Mouse (Mus musculus): Measurements from ENCODE around the gene Lgr6. TPM values are rescaled to one million over a fixed set of nuclear protein-coding genes. Genes with fewer than 3 reads are reported as not detected.
A peak's percentile ranks its signal among the peaks of the same experiment; 100 is the strongest.
"Not testable (repeated sequence)": the region's sequence is repeated elsewhere in the genome, so short reads cannot be mapped to it uniquely, and the experiment has no call there.

Lgr6 gene
- total RNA-seq, 4 experiments from 2014 or later: 1.4 to 2.2 (median 1.9) TPM

DNA sequence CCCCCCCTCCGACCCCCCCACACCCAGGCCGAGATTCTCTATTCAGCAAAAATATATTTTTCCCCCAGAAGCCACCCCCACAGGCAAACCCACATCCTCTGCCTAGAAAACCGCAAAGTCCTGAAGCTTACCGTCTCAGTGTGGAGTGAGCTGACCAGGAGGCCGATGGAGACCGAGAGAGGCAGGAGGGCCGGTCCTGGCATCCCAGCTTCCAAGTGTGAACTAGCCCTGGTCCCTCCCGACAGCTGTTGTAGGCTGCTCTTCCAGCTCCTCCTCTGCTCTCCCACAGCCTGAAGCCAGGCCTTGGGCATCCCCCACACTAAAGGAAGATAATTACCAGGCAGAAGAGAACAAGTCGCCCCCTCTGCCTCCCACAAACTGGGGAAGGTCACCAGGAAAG, 23.9 kb upstream of the Lgr6 start:
- DNase-seq (ENCODE audit: low spot score in 2 of 2): no peak

DNA sequence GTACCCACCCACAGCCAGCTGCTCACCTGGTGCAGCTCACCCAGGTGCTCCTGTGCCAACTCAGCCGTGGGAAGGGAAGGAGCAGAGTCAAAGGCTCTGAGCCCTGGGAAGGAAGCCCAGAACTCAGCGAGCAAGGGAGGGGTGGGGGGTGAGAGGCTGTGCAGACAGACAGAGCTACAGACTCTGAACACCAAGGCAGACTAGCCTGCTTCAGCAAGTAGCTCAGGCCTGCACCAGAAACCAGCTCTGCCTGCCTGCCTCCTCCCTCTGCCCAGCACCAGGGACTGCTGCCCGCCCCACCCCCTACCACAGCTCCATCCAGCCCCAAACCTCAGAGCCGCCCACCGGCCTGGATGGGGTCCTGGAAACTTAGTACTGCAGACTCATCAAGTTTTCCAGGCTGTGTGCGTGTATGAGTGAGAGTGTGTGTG, 22.9 kb upstream of the Lgr6 start:
- DNase-seq (ENCODE audit: low spot score in 2 of 2): no peak

DNA sequence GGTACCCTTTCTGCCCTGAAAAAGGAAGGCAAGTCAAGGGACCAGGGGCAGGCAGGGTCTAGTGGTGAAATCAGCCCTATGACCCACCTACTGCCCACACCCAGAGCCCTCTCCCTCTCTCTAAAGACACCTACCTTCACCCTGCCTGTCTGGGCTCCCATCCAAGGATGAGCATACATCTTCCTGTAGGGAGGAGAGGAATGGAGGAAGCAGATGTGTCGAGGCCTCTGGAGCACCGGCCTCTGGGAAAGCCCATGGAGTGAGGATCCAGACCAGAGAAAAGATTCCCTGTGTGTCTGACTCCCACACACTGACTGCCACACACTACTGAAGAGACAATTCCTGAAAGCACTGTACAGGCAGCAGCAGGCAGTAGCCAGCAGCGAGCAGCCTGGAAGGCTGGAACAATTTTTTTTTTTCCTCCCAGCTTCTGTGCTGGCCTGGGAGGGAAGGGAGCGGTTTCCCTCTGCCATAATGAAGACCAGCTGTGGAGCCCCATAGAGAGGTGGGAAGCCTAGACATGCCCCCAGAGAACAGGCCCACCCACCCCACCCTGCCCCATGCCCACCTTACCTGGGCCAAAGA, 21.5 kb upstream of the Lgr6 start:
- no peak for DNase-seq (ENCODE audit: low spot score in 2 of 2)

DNA sequence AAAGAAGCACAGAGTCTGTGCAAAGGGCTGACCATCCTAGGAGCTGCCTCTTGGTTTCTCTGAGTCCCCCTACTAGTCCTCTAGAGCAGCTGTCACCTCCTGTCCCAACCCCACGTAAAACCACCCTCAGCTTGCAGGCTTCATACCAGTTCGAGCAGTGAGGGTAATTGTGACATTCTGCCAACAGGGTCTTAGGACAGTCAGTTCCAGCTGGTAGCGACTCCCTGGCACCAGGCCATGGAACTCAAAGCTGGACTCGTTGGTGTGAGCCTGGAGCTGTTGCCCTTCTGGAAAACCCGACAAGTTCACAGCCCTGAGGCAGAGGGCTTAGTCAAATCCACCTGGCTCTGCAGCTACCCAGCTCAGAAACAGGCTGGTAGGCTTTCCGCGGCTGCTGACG, 20.9 kb upstream of the Lgr6 start:
- no peak for DNase-seq (ENCODE audit: low spot score in 2 of 2)

DNA sequence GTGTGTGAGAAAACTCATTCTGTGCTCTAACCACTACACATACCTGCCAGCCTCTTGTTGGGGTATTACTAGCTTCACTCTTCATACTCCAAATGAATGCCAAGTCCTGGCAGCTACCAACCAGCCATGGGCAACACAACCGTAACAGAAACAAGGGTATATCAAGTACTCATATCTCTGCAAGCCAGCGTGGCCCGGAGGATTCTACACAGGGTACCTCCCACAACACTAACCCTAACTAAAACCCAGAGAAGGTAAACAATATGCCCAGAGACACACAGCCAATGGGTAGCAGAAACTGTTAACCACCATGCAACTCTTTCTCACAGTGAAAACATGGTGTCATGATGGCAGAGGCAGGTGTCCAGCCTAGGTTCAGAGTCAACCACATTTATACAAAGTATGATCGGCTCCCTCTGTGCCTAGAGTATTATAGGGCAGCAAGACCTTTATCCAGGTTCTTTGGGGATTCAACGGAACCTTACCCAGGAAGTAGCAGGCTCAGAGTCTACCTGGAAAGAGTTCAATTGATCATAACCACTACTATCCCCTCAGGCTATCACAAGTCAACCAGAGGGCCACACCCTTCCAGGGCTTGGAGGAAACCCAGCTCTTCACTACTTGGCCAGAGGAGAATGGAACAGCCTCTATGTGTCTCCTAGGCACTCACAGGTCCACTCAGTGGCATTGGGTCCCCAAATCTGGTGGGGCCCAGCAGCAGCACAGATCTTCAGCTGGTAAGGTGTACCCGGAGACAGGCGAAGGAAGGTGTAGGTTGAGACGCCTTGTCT, 19.7 kb upstream of the Lgr6 start:
- DNase-seq (ENCODE audit: low spot score in 2 of 2): no peak

DNA sequence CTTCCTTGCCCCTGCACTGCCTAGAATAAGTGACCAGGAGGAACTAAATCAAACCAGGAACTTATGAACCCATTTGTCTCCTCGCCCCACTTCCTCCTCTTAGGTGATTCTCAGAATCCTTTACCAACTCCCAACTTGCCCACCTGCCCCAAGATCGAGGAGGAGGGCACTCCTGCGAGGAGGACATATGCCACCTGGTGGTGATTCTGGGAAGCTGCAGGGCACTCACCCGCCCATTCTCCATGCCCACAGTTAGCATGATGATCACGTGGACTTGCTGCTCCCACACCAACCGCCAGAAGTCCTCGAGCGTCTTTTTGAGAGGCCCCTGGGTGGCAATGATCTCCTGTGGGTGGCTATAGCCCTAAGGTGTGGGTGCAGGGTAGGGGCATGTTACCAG, 7.6 kb upstream of the Lgr6 start:
- DNase-seq (ENCODE audit: low spot score in 2 of 2): no peak

DNA sequence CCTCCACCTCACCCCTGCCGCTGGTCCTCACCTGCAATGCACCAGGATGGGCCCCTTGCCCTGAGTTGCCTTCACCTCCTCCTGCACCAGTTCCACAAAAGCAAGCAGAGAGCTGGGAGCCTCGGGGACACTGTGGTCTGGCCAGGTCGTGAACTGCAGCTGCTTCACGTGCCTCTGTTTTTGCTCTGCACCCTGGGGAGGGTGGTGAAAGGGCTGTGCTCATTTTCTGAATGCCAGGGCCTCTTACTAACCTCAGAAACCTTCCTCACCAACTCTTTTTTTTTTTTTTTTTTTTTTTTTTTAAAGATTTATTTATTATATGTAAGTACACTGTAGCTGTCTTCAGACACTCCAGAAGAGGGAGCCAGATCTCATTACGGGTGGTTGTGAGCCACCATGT, 6.2 kb upstream of the Lgr6 start:
- not testable (repeated sequence) for DNase-seq (ENCODE audit: low spot score in 2 of 2)

DNA sequence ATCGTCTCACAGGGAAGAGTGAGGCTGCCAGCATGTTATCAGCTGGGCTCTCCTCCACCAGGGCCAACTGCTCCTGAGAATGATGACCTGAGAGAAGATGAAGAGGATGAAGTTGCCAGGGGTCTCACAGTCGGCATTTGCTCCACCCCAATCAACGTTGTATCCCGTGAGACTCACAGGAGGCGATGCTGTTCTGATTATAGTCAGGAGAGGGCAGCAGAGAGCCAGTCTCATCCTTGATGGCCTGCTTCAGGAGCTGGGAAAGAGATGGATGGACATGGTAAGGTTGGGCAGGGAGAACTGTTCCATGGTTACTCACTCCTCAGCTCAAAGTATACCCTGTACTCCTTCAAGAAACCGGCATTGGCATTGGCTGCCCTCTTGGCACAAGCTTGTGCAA, 5.0 kb upstream of the Lgr6 start:
- DNase-seq (ENCODE audit: low spot score in 2 of 2): peak in 1 of 2 experiments; percentile 80

DNA sequence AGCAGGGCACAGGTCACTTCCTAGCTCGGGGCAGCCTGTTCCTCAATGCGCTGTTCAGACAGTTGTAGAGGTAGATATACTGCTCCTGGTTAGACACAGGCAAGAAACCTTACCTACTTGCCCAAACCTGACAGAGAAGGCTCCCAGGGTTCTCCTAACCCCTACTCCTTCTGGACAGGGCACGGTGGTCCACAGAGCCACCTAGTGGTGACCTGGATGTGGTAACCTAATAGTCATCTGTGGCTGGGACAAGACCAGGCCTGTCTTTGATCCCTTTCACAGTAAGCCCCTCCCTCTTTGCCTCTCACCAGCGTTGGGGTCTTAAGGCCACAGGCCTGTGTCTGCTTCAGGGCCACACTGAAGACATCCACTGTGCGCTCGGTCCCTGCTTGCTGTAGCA, 3.5 kb upstream of the Lgr6 start:
- DNase-seq (ENCODE audit: low spot score in 2 of 2): no peak

DNA sequence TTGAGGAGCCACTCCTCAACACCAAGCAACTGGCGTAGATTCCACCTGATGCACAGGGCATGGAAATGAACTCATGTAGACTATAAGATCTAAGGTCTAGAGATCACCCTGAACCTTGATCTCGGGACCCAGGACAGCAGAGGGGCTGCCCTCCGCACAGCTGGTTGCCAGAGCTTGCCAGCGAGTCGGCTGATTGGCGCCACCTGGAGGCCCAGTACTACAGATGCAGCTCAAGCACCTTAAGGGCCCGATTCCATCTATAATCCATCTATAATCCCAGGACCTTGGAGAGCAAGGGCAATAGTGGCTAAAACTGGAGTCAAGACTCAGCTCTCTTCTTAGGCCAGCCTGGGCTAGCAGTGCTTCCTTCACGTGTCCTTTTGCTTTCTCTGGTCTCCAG, 875 bp upstream of the Lgr6 start:
- DNase-seq (ENCODE audit: low spot score in 2 of 2): peak in 1 of 2 experiments; percentile 55

DNA sequence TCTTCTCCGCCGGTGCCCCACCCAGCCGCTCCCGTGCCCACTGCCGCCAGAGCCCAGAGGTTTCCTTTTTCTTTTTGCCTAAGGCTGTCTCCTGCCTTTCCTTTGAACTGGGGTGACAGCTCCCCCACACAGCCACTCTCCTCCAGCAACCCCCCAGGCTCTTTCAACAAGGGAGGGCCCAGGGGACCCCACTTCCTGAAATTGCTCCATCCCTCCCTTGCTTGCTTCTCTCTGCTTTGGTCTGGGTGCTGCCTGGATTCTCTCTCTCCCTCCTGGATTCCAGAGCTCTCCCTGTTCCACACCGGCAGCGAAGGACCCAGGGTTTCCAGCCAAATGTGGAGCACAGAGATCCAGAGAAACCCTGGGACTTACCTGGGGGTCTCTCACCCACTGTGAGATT, 4.7 kb downstream of the Lgr6 start:
- DNase-seq (ENCODE audit: low spot score in 2 of 2): no peak

DNA sequence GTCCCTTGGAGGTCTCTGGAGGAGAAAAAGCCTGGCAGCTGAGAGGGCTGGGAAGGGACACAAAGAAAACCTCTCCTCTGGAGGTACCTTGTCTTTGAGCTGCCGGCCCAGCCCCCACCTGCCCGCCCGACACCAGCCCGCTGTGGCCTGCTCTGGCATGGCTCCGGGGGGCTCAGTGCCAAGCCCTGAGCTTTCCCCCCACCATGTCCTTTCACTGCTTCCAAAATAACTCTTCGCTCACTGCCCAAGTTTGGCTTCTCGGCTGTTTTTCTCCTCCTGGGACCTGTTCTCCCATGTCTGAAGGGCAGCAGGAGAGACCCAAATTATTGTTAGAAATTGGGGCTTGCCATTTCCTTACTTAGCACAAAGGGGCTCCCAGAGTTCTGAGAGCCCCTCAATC, 6.6 kb downstream of the Lgr6 start:
- DNase-seq (ENCODE audit: low spot score in 2 of 2): no peak

DNA sequence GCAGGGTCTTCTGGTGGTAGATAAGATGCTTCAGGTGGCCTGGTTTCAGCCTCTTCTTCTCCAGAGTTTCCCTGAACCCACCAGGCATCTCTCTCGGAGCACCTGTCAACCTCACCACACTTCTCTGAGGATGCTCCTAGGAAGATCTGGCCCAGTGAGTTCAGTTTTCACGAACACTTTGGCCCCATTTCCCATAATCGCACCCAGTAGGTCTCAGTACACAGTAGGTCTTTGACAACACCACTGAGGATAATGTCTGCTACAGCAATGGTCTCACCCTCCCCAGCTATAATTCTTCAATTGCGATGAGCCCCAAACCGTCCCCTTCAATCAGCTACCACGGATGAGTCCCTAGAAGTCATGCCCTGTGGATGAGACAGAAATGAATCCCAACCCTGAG, 7.6 kb downstream of the Lgr6 start:
- DNase-seq (ENCODE audit: low spot score in 2 of 2): no peak

DNA sequence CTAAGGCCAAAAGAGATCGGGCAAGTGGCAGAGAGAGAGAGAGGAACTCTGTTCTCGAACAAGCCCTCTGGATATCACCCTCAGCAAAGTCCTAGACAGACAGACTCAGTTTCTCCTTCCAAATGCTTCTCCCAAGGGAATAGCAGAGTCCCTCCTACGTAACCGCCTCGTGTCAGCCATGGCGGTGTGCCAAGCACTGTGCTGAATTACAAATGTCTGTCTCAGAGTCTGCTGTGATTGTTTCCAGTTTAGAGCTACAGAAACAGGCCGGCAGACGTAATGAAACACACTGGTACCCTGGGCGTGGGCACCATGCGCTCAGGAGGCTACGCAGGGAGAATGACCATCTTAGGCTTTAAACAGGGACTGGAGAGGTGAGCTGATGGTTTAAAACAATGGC, 8.8 kb downstream of the Lgr6 start:
- peak; percentile 63 to 76 for DNase-seq (ENCODE audit: low spot score in 2 of 2)

DNA sequence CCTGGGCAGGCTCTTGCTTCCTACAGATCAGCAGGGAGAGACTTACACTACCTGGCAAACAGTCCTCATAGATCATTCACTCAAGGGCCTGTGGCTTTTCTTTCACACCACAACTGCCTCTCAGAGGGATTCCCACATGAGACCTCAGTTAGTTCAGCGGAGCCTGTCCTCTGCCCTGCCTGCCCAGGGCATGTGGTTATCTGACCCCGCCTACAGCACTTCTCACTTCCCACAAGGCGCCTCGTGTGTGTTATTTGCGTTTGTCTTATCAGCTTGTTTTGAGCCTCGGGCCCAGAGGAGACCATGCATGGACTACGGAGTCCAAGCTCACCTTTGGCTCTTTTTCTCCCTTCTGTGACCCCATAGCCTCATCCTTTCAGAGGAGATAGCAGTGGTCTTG, 9.9 kb downstream of the Lgr6 start:
- DNase-seq (ENCODE audit: low spot score in 2 of 2): no peak

DNA sequence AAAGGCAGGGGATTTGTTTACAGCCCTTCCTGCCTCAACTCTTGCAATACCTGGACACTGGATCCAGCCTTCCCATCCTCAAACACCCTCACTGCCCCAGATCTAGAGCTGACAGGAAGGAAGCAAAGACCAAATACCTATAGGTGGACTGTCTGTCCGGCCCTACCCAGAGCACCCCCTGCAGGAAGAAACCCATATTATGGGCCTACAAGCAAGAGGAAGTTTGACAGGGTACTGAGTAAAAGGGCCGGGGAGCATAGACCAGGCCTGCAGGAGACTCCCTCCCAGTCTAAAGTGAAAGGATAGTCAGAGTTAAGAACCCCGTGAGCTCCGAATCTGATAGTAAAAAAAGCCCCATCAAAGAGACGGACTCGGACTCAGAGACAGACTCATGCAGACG, 10.4 kb downstream of the Lgr6 start:
- no peak for DNase-seq (ENCODE audit: low spot score in 2 of 2)

DNA sequence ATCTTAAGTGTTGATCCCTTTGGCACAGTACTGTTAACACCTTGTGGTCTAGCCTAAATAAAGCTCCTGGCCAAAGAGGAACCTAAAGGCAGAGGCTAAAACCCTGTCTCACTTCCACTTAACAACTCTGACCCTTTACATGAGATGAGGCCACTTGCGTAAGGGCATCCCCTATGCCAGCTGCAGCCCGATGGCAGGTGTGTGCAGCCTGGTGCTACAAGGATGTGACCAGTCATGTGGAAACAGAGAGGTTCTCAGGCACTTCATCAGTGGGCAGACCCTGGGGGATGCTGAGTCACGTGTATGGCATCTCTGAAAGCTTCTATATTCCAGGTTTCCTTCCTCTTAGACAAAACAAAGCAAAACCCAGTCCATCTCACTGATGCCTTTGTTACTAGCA, 14.2 kb downstream of the Lgr6 start:
- DNase-seq (ENCODE audit: low spot score in 2 of 2): no peak

DNA sequence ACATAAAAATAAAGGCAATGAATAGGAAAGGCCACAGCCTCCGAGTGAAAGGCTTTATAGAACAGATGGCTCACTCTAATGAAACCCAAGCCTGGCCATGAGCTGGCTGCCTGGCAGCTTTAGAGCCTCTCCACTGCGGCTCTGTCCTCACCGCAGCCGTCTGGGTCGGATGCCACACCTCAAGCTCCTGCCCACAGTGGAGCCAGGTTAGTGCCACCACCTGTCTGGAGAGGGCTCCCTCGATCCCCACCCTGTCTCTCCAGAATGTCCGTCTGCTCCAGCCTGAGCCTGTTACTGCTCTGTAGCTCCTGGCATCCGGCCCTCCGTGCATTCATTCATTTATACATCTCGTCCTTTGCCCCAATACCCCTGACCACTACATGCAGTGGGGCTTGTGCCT, 15.4 kb downstream of the Lgr6 start:
- no peak for DNase-seq (ENCODE audit: low spot score in 2 of 2)

DNA sequence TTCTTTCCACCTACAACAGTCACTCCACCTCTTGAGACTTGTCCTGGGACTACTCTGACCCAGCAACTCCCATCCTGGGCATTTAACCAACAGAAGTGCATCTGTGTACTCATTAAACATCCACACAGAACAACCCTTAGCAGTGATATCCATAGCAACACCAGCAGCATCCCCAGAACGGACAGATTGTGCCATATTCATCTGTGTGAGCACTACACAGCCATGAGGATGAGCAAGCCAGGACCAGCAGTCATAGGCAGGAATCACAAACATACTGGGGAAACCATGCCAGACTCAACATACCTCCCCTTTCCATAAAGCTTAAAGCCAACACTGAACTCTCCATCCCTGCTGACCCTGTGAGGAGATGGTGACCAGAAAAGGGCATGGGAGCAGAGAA, 17.7 kb downstream of the Lgr6 start:
- DNase-seq (ENCODE audit: low spot score in 2 of 2): peak; percentile 59 to 65

DNA sequence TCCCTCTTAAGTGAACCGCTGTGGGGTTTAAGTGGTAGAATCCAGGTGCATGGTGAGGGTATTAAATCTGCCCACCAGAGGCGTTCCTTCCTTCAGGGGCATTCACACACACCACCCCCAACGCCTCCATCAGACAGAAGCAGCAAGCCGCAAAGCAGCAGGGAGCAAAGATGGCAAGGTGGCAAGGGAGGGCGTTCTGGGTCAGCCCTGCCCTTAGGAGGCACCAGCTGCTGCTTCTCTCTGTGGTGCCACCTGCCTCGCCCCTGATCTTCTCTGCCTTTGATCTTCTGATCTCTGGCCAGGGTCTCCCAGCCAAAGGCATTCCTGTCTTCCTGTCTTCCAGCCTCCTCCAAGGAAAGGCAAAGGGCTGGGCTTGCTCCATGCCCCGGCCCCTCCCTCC, 19.1 kb downstream of the Lgr6 start:
- no peak for DNase-seq (ENCODE audit: low spot score in 2 of 2)

DNA sequence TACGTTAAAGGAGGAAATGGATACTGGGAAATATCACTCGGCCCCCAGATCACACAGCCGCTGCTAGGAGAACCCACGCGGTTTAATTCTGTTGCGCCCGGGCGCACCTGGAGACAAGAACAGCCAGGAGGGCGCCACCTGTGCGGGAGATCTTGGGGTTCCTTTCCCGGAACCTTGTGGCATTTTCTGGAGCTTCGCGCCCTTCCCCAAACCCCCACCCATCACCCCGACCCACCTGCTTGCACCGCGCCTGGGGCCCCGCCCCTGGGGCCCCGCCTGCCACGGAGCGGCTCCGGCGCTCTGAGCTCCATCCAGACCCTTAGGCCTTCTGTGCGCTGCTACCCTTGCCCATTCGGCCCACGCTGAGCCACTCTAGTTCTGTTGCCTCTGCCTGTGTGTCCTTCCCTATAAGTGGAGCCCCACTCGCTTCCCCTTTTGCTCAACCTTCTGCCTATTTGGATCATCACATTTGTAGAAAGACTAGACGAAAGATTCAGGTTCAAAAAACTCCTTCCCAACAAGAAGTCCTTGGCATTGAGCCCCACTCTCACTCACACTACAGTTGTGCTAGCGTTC, 19.7 kb downstream of the Lgr6 start:
- no peak for DNase-seq (ENCODE audit: low spot score in 2 of 2)

DNA sequence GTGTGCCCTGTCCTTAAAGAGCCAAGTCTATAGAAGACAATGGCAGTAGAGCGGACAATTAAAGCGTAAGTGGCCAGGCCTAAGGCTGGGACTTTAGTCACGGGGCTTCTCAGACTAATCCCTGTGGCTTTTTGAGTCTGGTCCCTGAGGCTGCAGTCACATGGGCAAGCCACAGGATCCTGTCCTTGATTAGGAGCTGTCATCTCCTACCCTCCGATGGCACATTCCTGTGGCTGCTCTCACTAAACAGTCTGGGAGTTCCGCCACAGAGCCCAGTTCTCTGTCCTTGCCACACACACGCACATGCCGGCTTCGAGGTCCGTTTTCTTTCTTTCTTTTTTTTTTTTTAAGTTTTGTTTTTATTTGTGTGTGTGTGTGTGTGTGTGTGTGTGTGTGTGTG, 21.6 kb downstream of the Lgr6 start:
- no peak for DNase-seq (ENCODE audit: low spot score in 2 of 2)

DNA sequence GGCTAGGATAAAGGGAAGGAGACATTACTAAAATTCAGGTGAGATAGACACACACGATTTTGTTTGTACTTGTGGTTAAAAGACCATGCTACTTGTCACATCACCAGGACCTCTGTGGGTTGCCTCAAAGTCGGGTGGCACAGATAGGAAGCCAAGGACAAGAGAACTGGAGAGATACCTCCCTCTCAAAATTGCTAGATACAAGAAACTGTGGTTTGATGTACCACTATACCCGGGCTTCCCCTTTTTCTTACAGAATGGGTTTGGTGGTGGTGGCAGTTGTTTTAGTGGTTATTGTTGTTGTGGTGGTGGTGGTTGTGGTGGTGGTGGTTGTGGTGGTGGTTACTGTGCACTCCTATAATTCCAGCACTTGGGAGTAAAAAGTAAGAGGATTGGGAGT, 22.8 kb downstream of the Lgr6 start:
- DNase-seq (ENCODE audit: low spot score in 2 of 2): no peak
